Mouse (Mus musculus) embryonic facial prominence, embryonic 13.5 days (tissue): ENCODE results near the gene Pde4d. TPM values are rescaled to one million over a fixed set of nuclear protein-coding genes. Genes with fewer than 3 reads are reported as not detected.
"Not testable (repeated sequence)": the region's sequence is repeated elsewhere in the genome, so short reads cannot be mapped to it uniquely, and the experiment has no call there.

Experiments
- ATAC-seq: fragments of 200-750 bp; cut with Nextera tagmentation; 2 replicates; pipeline ENCODE4 v1.8.0; 2017; ENCODE audit warnings: low read depth; ENCODE audit not compliant: insufficient number of reproducible peaks, insufficient read depth, low FRiP score, low TSS enrichment
- H3K27ac ChIP-seq: fragments of 300-500 bp; sonication (generic); 2 replicates; pipeline ENCODE4 v1.5.1; 2015; ENCODE audit warnings: moderate library complexity, mild to moderate bottlenecking, inconsistent platforms
- H3K27me3 ChIP-seq: fragments of 300-500 bp; sonication (generic); 2 replicates; pipeline ENCODE4 v1.6.1; 2015; ENCODE audit warnings: mild to moderate bottlenecking, inconsistent platforms
- H3K36me3 ChIP-seq: fragments of 300-500 bp; sonication (generic); 2 replicates; pipeline ENCODE4 v1.6.1; 2015; ENCODE audit warnings: mild to moderate bottlenecking, inconsistent platforms
- H3K4me1 ChIP-seq: fragments of 300-500 bp; sonication (generic); 2 replicates; pipeline ENCODE4 v1.6.1; 2015; ENCODE audit warnings: inconsistent platforms
- H3K4me2 ChIP-seq: fragments of 300-500 bp; sonication (generic); 2 replicates; pipeline ENCODE4 v1.6.1; 2015; ENCODE audit warnings: moderate library complexity, mild to moderate bottlenecking, inconsistent platforms
- H3K4me3 ChIP-seq: fragments of 300-500 bp; sonication (generic); 2 replicates; pipeline ENCODE4 v1.5.1; 2015; ENCODE audit warnings: mild to moderate bottlenecking, inconsistent platforms
- H3K9ac ChIP-seq: fragments of 300-500 bp; sonication (generic); 2 replicates; pipeline ENCODE4 v1.6.1; 2015; ENCODE audit warnings: mild to moderate bottlenecking, inconsistent platforms
- H3K9me3 ChIP-seq: fragments of 300-500 bp; sonication (generic); 2 replicates; pipeline ENCODE4 v1.6.1; 2016; ENCODE audit warnings: inconsistent platforms
- WGBS: fragments of 180-500 bp; shearing (Covaris S2); methylation state at CpG from one replicate; pipeline ENCODE4 v1.1.7; 2015; ENCODE audit warnings: mixed read lengths; 5-methylcytosine and 5-hydroxymethylcytosine counted together
- polyA plus RNA-seq: library from polyadenylated mRNA; unstranded; fragments of >200 nt; fragmentation: Nextera tagmentation; extraction: Ambion mirVana; gene quantifications from 2 replicates; pipeline ENCODE4 v1.2.1, GENCODE M21; 2015

Gene Pde4d
- polyA plus RNA-seq, 1 experiment from 2014 or later, result 22.9 TPM

GRCm38 (mm10) chr13:108722234-108722633 is 272.5 kb downstream of the Pde4d start:
- Histone ChIP-seq H3K4me3 (no peak overlapping the region), H3K36me3 (no peaks in the 10 kb centered on the region), H3K9me3 (no peaks in the 10 kb centered on the region), H3K4me2 (no peak overlapping the region), H3K27ac (no peak overlapping the region), H3K4me1 (no peaks in the 10 kb centered on the region), H3K9ac (no peak overlapping the region), H3K27me3 (no peaks in the 10 kb centered on the region)
- ATAC-seq, result no peak
- WGBS, result 78% methylated on average over 5 of the region's 5 CpGs

DNA sequence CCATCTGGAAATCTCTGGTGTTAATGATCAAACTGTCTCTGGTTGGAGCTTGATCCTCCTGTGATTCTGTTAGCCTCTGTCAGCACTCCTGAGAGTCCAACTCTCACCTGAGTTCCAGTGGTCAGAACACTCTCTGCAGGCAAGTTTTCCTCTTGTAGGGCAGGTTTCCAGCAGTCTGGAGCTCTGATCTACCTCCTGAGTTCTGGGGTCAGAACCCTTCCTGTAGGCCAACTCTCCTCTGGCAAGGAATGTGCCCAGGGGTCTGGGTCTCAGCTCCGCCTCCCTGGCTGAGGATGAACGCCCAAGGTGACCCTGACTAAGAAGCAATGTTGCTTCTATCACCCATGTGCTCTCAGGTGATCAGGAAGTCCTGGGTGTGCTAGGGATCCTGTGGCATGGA is 284.6 kb downstream of the Pde4d start:
- H3K27ac ChIP-seq, H3K4me2 ChIP-seq, H3K9me3 ChIP-seq, H3K27me3 ChIP-seq, H3K4me1 ChIP-seq, H3K4me3 ChIP-seq, ATAC-seq, H3K9ac ChIP-seq, H3K36me3 ChIP-seq: not testable (repeated sequence)
- WGBS, result 91% methylated on average over 2 of the region's 2 CpGs

GRCm38 (mm10) chr13:108751155-108751840 is 301.6 kb downstream of the Pde4d start:
- Histone ChIP-seq H3K27me3 (no peaks in the 10 kb centered on the region), H3K4me2 (no peak overlapping the region), H3K27ac (no peak overlapping the region), H3K4me3 (no peak overlapping the region), H3K9ac (no peak overlapping the region), H3K4me1 (no peaks in the 10 kb centered on the region), H3K9me3 (no peaks in the 10 kb centered on the region), H3K36me3 (no peaks in the 10 kb centered on the region)
- 74% methylated on average over 3 of the region's 3 CpGs for WGBS
- no peak for ATAC-seq

DNA sequence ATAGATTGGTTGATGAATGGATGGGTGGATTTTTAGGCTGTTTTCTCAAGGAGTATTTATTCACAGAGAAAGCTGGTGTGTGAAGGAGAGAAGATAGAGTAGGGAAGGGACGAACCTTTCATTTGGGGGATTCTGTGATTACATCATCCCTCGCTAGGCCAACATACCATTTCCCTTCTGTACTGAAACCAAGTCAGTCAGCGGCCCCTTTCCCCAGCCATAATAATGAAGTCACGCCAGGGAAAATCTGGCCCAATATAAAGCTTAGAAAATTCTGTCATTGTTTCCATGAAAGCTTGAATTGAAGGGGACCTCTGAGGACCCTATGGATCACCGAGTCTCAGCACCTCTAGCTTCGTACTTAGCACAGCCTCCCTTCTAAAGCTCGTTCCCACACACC is 307.7 kb downstream of the Pde4d start:
- no peak overlapping the region for H3K4me2 ChIP-seq
- H3K9ac ChIP-seq, result no peak overlapping the region
- no peak overlapping the region for H3K4me3 ChIP-seq
- H3K27me3 ChIP-seq, result no peaks in the 10 kb centered on the region
- no peaks in the 10 kb centered on the region for H3K9me3 ChIP-seq
- no peaks in the 10 kb centered on the region for H3K4me1 ChIP-seq
- no peak for ATAC-seq
- WGBS, result 83% methylated on average over 7 of the region's 7 CpGs
- H3K27ac ChIP-seq, result no peak overlapping the region
- H3K36me3 ChIP-seq, result no peaks in the 10 kb centered on the region

DNA sequence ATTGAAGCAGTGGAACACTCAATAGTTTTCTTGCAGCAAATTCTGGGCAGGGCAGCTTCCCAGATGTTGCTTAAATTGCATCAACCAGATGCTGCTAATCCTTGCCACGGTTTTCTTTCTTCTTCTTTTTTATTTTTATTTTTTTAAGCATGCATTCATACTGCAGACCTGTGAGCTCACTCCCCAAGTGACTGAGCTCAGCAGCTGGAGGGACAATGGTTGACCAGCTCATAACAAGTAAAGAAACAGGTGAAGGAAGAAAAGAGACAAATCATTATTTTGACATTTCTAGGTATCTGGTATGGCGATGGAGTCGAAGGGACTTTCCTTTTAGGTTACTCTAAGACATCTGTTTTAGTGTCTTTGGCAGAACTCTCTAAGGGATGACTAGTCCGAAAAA is 308.6 kb downstream of the Pde4d start:
- H3K27ac ChIP-seq, result no peak overlapping the region
- H3K9me3 ChIP-seq, result no peaks in the 10 kb centered on the region
- H3K36me3 ChIP-seq, result no peaks in the 10 kb centered on the region
- H3K4me1 ChIP-seq, result no peaks in the 10 kb centered on the region
- no peak overlapping the region for H3K9ac ChIP-seq
- WGBS, result 67% methylated on average over 4 of the region's 4 CpGs
- no peak for ATAC-seq
- no peaks in the 10 kb centered on the region for H3K27me3 ChIP-seq
- H3K4me3 ChIP-seq, result no peak overlapping the region
- no peak overlapping the region for H3K4me2 ChIP-seq

DNA sequence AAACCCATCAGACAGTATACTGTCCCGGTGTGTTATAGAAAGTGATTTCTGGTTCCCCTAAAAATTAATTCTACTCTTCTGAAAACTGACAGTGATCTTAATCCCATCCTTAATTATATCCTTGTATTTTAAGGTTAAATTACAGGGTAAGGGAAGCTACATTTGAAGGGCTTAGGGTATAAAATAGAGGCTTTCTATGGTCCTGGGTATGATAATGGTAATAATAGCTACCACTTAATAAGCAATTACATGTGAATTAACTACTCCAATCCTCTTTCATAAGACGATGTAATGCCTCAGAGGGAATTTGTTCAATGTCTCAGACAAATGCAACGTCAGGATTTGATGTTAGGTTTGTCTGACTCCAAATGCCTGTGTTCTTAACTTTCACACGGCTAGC is 309.4 kb downstream of the Pde4d start:
- Histone ChIP-seq H3K27me3 (no peaks in the 10 kb centered on the region), H3K9ac (no peak overlapping the region), H3K4me2 (no peak overlapping the region), H3K4me3 (no peak overlapping the region), H3K36me3 (no peaks in the 10 kb centered on the region), H3K27ac (no peak overlapping the region), H3K4me1 (no peaks in the 10 kb centered on the region), H3K9me3 (no peaks in the 10 kb centered on the region)
- 64% methylated on average over 4 of the region's 4 CpGs for WGBS
- no peak for ATAC-seq

- H3K4me1 ChIP-seq, result no peaks in the 10 kb centered on the region
- H3K9me3 ChIP-seq, result no peaks in the 10 kb centered on the region
- no peak for ATAC-seq
- no peak overlapping the region for H3K27ac ChIP-seq
- WGBS, result 79% methylated on average over 3 of the region's 3 CpGs
- H3K36me3 ChIP-seq, result no peaks in the 10 kb centered on the region
- no peaks in the 10 kb centered on the region for H3K27me3 ChIP-seq
- no peak overlapping the region for H3K4me2 ChIP-seq
- no peak overlapping the region for H3K4me3 ChIP-seq
- H3K9ac ChIP-seq, result no peak overlapping the region
These were observed 313.5 kb downstream of the Pde4d start for GRCm38 (mm10) chr13:108763295-108763694.

GRCm38 (mm10) chr13:108766020-108766727 is 316.4 kb downstream of the Pde4d start:
- Histone ChIP-seq H3K36me3 (no peaks in the 10 kb centered on the region), H3K4me3 (no peak overlapping the region), H3K4me2 (no peak overlapping the region), H3K9ac (no peak overlapping the region), H3K27ac (no peak overlapping the region), H3K4me1 (no peaks in the 10 kb centered on the region), H3K27me3 (no peaks in the 10 kb centered on the region), H3K9me3 (no peaks in the 10 kb centered on the region)
- WGBS, result 63% methylated on average over 11 of the region's 11 CpGs
- no peak for ATAC-seq

DNA sequence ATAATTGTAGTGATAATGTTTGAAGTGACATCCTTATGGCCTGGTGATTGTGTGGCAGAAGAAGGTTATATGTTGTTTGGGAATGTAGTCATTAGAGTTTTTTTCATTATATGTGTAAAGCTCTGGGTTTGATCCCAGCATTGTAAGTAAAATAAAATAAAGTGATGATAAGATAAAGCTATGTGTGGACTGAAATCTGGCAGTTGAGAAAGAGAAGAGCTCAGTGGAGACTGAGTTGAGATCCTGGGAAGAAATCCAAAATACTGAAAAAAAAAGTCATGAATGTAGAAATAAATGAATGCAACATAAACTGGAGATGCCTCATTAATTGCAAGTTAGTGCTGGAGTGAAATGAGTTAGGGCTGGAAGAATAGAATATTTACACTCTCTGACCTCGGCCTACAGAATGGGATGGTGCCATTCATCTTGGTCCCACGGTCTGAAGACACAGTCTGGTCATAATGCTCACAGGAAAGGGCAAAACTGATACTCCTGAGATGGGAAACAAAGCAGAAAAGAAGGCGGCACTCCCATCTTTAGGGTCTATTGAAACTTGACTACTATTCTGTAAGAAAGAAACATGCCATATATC is 319.8 kb downstream of the Pde4d start:
- no peak overlapping the region for H3K4me3 ChIP-seq
- H3K9me3 ChIP-seq, result no peaks in the 10 kb centered on the region
- H3K27me3 ChIP-seq, result no peaks in the 10 kb centered on the region
- 75% methylated on average over 3 of the region's 3 CpGs for WGBS
- ATAC-seq, result no peak
- no peaks in the 10 kb centered on the region for H3K36me3 ChIP-seq
- no peak overlapping the region for H3K4me2 ChIP-seq
- no peak overlapping the region for H3K27ac ChIP-seq
- no peak overlapping the region for H3K9ac ChIP-seq
- no peaks in the 10 kb centered on the region for H3K4me1 ChIP-seq

- Histone ChIP-seq H3K4me2 (no peak overlapping the region), H3K9me3 (no peaks in the 10 kb centered on the region), H3K27me3 (no peaks in the 10 kb centered on the region), H3K27ac (no peak overlapping the region), H3K4me3 (no peak overlapping the region), H3K36me3 (no peaks in the 10 kb centered on the region), H3K4me1 (no peaks in the 10 kb centered on the region), H3K9ac (no peak overlapping the region)
- 57% methylated on average over 3 of the region's 3 CpGs for WGBS
- no peak for ATAC-seq
These were observed 322.6 kb downstream of the Pde4d start for GRCm38 (mm10) chr13:108772386-108772785.

DNA sequence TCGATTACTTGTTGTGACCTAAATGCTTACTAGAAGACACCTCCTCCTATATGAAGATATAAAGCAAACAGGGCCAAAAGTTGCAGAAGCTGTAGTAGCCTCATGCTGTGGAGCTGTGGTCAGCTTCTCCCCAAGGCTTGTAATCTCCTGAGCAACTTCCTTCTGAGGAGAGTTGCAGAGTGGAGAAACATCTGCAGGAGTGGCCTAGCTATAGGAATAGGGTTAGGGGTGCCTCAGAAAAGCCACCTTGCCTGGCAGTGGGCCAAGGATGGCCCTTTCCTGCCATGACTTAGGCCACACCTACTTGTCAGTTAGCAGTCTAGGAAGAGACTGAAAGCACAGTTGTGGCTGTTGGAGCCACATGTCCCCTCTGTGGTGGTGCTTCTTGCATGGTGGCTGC is 325.2 kb downstream of the Pde4d start:
- Histone ChIP-seq H3K27ac (no peak overlapping the region), H3K4me3 (no peak overlapping the region), H3K9ac (no peak overlapping the region), H3K36me3 (no peaks in the 10 kb centered on the region), H3K9me3 (no peaks in the 10 kb centered on the region), H3K27me3 (no peaks in the 10 kb centered on the region), H3K4me2 (no peak overlapping the region), H3K4me1 (no peaks in the 10 kb centered on the region)
- 73% methylated on average over 1 of the region's 1 CpGs for WGBS
- ATAC-seq, result no peak

GRCm38 (mm10) chr13:108775882-108776281 is 326.1 kb downstream of the Pde4d start:
- 77% methylated on average over 7 of the region's 7 CpGs for WGBS
- Histone ChIP-seq H3K27me3 (no peaks in the 10 kb centered on the region), H3K4me1 (no peaks in the 10 kb centered on the region), H3K36me3 (no peaks in the 10 kb centered on the region), H3K4me3 (no peak overlapping the region), H3K9me3 (no peaks in the 10 kb centered on the region), H3K9ac (no peak overlapping the region), H3K27ac (no peak overlapping the region), H3K4me2 (no peak overlapping the region)
- ATAC-seq, result no peak
